Mouse (Mus musculus): Measurements from ENCODE around the gene Gm1979. TPM values are rescaled to one million over a fixed set of nuclear protein-coding genes. Genes with fewer than 3 reads are reported as not detected.
"Not testable (repeated sequence)": the region's sequence is repeated elsewhere in the genome, so short reads cannot be mapped to it uniquely, and the experiment has no call there.

Gene Gm1979
- polyA plus RNA-seq, 1 experiment from 2014 or later = not detected

DNA sequence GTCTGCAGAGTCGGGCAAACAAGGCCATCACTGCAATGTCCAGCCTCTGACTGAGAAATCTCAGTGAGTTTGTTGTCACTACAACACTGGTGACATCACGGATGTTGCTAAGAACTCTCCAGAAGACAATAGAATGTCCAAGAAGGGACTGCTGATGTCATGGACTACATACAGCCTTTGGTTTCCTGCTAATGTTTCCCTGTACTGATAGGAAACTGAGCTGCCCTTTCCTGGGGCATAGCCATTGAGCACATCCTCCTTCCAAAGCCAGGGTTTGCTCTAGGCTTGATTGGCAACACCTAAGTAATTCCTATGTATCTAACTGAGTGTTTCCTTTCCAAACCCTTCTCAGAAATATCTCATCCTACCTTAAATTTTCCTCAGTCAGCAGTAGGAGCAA lies 50.3 kb downstream of the Gm1979 start, which contains the start of gene Gm21671:
Gm21671 (minus strand) TSS at position 101 of the 400 bp plus-strand sequence.
- not testable (repeated sequence) for H3K9me3 ChIP-seq (ENCODE audit: control insufficient read depth, low read length); H3K27me3 ChIP-seq (ENCODE audit: control insufficient read depth, insufficient read depth, low read length); H3K4me3 ChIP-seq (ENCODE audit: low read depth, low read length); H3K4me1 ChIP-seq (ENCODE audit: control insufficient read depth, insufficient read depth, low read length); H3K4me2 ChIP-seq (ENCODE audit: low read depth); ATAC-seq (ENCODE audit: insufficient read depth, low FRiP score, low TSS enrichment); H3K9ac ChIP-seq (ENCODE audit: low read length); DNase-seq (ENCODE audit: low spot score); H3K36me3 ChIP-seq (ENCODE audit: control insufficient read depth, insufficient read depth, low read length); H3K27ac ChIP-seq (ENCODE audit: low read depth, low read length)
- 73% methylated on average over 2 of the region's 2 CpGs for WGBS

Other genes with a start within 250 kb of the Gm1979 start
- gene Actr3b, start 244.8 kb downstream of the Gm1979 start, polyA plus RNA-seq (2014; fragmentation: Nextera tagmentation; extraction: Ambion mirVana) = 9.4 and 11.5 TPM in 2 replicates
- not detected in 2 replicates for gene Gm21663, start 62.4 kb downstream of the Gm1979 start, polyA plus RNA-seq (2014; fragmentation: Nextera tagmentation; extraction: Ambion mirVana)
- gene Gm21671, start 50.4 kb downstream of the Gm1979 start, polyA plus RNA-seq (2014; fragmentation: Nextera tagmentation; extraction: Ambion mirVana) = not detected in 2 replicates
- gene Gm21680, start 32.1 kb downstream of the Gm1979 start, polyA plus RNA-seq (2014; fragmentation: Nextera tagmentation; extraction: Ambion mirVana) = 0.08 TPM in 1 of 2 replicates, not detected in the other
- gene Gm21698, start 16.1 kb downstream of the Gm1979 start, polyA plus RNA-seq (2014; fragmentation: Nextera tagmentation; extraction: Ambion mirVana) = not detected in 2 replicates
- not detected in 2 replicates for gene Gm5862, start 18.1 kb upstream of the Gm1979 start, polyA plus RNA-seq (2014; fragmentation: Nextera tagmentation; extraction: Ambion mirVana)
- gene Speer4a, start 34.8 kb upstream of the Gm1979 start, polyA plus RNA-seq (2014; fragmentation: Nextera tagmentation; extraction: Ambion mirVana) = not detected in 2 replicates
- not detected in 2 replicates for gene Gm7347, start 53.8 kb upstream of the Gm1979 start, polyA plus RNA-seq (2014; fragmentation: Nextera tagmentation; extraction: Ambion mirVana)
- gene Gm10471, start 84.5 kb upstream of the Gm1979 start, polyA plus RNA-seq (2014; fragmentation: Nextera tagmentation; extraction: Ambion mirVana) = not detected in 2 replicates
- gene 5031410I06Rik, start 100.6 kb upstream of the Gm1979 start, polyA plus RNA-seq (2014; fragmentation: Nextera tagmentation; extraction: Ambion mirVana) = not detected in 2 replicates
- gene Gm10220, start 116.6 kb upstream of the Gm1979 start, polyA plus RNA-seq (2014; fragmentation: Nextera tagmentation; extraction: Ambion mirVana) = not detected in 2 replicates